10 mouse cellular contexts compared by ENCODE assay signal in the genomic region with DNA sequence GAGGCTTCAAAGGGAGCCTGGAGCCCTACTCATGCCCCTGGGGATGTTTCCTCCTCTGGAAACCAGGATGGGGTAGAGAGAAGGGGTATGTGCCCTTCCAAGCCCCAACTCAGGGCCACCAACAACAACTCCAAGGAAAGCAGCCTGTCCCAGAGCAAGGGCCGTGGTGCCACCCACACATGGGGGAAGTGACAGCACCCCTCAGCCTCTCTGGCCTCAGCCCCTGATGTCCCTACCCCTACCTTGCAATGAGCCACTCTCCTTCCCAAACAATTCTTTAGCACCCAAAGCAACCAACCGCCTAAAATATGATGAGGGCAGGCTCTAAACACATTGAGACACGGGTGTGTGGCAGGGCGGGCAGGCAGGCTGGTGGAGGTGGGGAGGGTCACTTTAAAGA. TPM values are rescaled to one million over a fixed set of nuclear protein-coding genes. Genes with fewer than 3 reads are reported as not detected.
A peak's percentile ranks its signal among the peaks of the same experiment; 100 is the strongest.
DNase-seq lines count a peak whose midpoint lies in the region; ATAC-seq and TF ChIP-seq lines count a peak whose summit lies in the region.
"Had no signal": no experiment of that assay in that cellular context is flagged by ENCODE, and none has a peak within 500 bp of the region (broad histone marks: within the 10 kb centered on the region; RNA-seq: fewer than 3 reads in every experiment).

No protein-coding gene starts in this region.

- no peak for TF ChIP-seq EP300 in heart, adult 2 months (IDR thresholded peaks at IDR 0.05; ENCODE audit: insufficient read depth, low read depth, low read length)

- H3K79me2 ChIP-seq in heart, adult 2 months (replicated peaks; ENCODE audit: control insufficient read depth, insufficient read depth, low read length): no peaks in the 10 kb centered on the region
- no peaks in the 10 kb centered on the region for H3K79me2 ChIP-seq in C2C12 (ENCODE audit: control insufficient read depth, insufficient read depth)

- no peak for TF ChIP-seq CTCF in heart, adult 2 months (IDR thresholded peaks at IDR 0.05)
- no peak for TF ChIP-seq CTCF in C2C12 (IDR thresholded peaks at IDR 0.05; ENCODE audit: control insufficient read depth, insufficient read depth, insufficient read length)

- no peak overlapping the region for H3K4me3 ChIP-seq in heart, adult 2 months
- peak overlapping the region; percentile 28 for H3K4me3 ChIP-seq in C2C12 (ENCODE audit: insufficient read depth, poor library complexity, severe bottlenecking)
- no peak overlapping the region; the same call in 1 of the 2 replicates for H3K4me3 ChIP-seq in heart, embryonic 16.5 days (ENCODE audit: low read length)
- no peak overlapping the region; the same call in 1 of the 2 replicates for H3K4me3 ChIP-seq in liver, embryonic 13.5 days (replicated peaks)

- H3K79me3 ChIP-seq in C2C12 (ENCODE audit: low read depth): no peaks in the 10 kb centered on the region

- no peak overlapping the region for H3ac ChIP-seq in C2C12 (ENCODE audit: control insufficient read depth, insufficient read length, low read depth)

- 59% methylated on average over 4 of the region's 4 CpGs for WGBS in heart, adult 2 months
- 47% methylated on average over 4 of the region's 4 CpGs for WGBS in heart, embryonic 16.5 days
- 56% methylated on average over 4 of the region's 4 CpGs for WGBS in liver, embryonic 13.5 days (ENCODE audit: insufficient replicate concordance)

- no peak for DNase-seq in heart, adult 2 months
- no peak for DNase-seq in heart, adult 8-10 months (ENCODE audit: low spot score)
- DNase-seq in liver, embryonic 13.5 days: no peak
- DNase-seq in spleen, postnatal 36 days (ENCODE audit: low spot score in 2 of 2): no peak
- no peak for DNase-seq in urinary bladder, postnatal 4 days (ENCODE audit: low spot score in 2 of 2)
- no peak for DNase-seq in ovary, postnatal 36 days (ENCODE audit: low spot score)
- DNase-seq: B cell, adult 2 months had no signal

- peak overlapping the region; percentile 38 for H3K9ac ChIP-seq in heart, adult 2 months (ENCODE audit: low read depth, low read length)
- no peak overlapping the region for H3K9ac ChIP-seq in heart, embryonic 16.5 days (ENCODE audit: low read length)
- no peak overlapping the region for H3K9ac ChIP-seq in liver, embryonic 13.5 days

- H3K9me3 ChIP-seq in heart, embryonic 16.5 days (replicated peaks; ENCODE audit: control insufficient read depth, low read length): no peaks in the 10 kb centered on the region
- H3K9me3 ChIP-seq in liver, embryonic 13.5 days (replicated peaks): no peaks in the 10 kb centered on the region
- H3K9me3 ChIP-seq: liver, embryonic 15.5 days had no signal

- H3K27ac ChIP-seq in heart, adult 2 months: no peak overlapping the region; the same call in none of the 2 replicates
- no peak overlapping the region for H3K27ac ChIP-seq in heart, embryonic 16.5 days (ENCODE audit: low read length)
- no peak overlapping the region for H3K27ac ChIP-seq in liver, embryonic 13.5 days
- H3K27ac ChIP-seq: liver, embryonic 15.5 days had no signal

- no peak for ATAC-seq in heart, embryonic 16.5 days (replicated peaks; ENCODE audit: extremely low read depth, insufficient read depth, low FRiP score)
- ATAC-seq in liver, embryonic 13.5 days (ENCODE audit: low read depth): no peak

- no peak for TF ChIP-seq POLR2A in heart, adult 2 months (IDR thresholded peaks at IDR 0.05; ENCODE audit: insufficient read depth, low read depth, low read length)

- H3K27me3 ChIP-seq in heart, adult 2 months (ENCODE audit: control insufficient read depth, insufficient read depth, low read length): no peaks in the 10 kb centered on the region
- H3K27me3 ChIP-seq in C2C12 (ENCODE audit: control insufficient read depth, insufficient read depth, insufficient read length): no peaks in the 10 kb centered on the region
- no peaks in the 10 kb centered on the region for H3K27me3 ChIP-seq in heart, embryonic 16.5 days (ENCODE audit: control insufficient read depth, insufficient read depth, low read length)
- H3K27me3 ChIP-seq in liver, embryonic 13.5 days: peaks cover 46% of the 10 kb centered on the region

- peak overlapping the region; percentile 67; the same call in 1 of the 2 replicates for H3K4me2 ChIP-seq in heart, embryonic 16.5 days (ENCODE audit: low read depth, low read length)
- H3K4me2 ChIP-seq in liver, embryonic 13.5 days: peak overlapping the region; percentile 66; the same call in 1 of the 2 replicates

- H3K4me1 ChIP-seq in heart, adult 2 months (ENCODE audit: control insufficient read depth, insufficient read depth, low read length): peaks cover 14% of the 10 kb centered on the region
- peaks cover 46% of the 10 kb centered on the region for H3K4me1 ChIP-seq in heart, embryonic 16.5 days (ENCODE audit: control insufficient read depth, insufficient read depth, low read length)
- peaks cover 84% of the 10 kb centered on the region for H3K4me1 ChIP-seq in liver, embryonic 13.5 days (replicated peaks)

- no peaks in the 10 kb centered on the region for H3K36me3 ChIP-seq in heart, adult 2 months (ENCODE audit: control insufficient read depth, insufficient read depth, low read length)
- peaks cover 8% of the 10 kb centered on the region for H3K36me3 ChIP-seq in C2C12 (ENCODE audit: control insufficient read depth, insufficient read depth)
- H3K36me3 ChIP-seq in heart, embryonic 16.5 days (ENCODE audit: control insufficient read depth, insufficient read depth): peaks cover 2% of the 10 kb centered on the region; the same call in 1 of the 2 replicates
- peaks cover 58% of the 10 kb centered on the region for H3K36me3 ChIP-seq in liver, embryonic 13.5 days

- intact Hi-C loops in heart, adult 2 months (cut with DNase I): no loop called here

TF ChIP-seq in C2C12, 6 proteins besides CTCF, POLR2A, EP300 and RAD21:
- TF ChIP-seq MYOG (IDR thresholded peaks at IDR 0.05; ENCODE audit: control insufficient read depth, extremely low read depth, insufficient read length) (no peak), FOSL1 (IDR thresholded peaks at IDR 0.05; ENCODE audit: insufficient read depth, low read length, poor library complexity, severe bottlenecking) (no peak), USF1 (IDR thresholded peaks at IDR 0.05; ENCODE audit: low read depth) (no peak), MAX (IDR thresholded peaks at IDR 0.05) (no peak)

RNA-seq across cellular contexts. Expression of a gene that starts 6.1 kb away (rescaled TPM):
- total RNA-seq in heart, adult 2 months (2021): 10 to 100 TPM; 13.7 to 14.8 TPM
- polyA plus RNA-seq in heart, adult 2 months (2012; rRNA removed): 23.0 and 36.2 TPM in 2 replicates
- total RNA-seq in heart, adult 8-10 months (2022): 10 to 100 TPM in 3 of 4 experiments, 1 to 10 TPM in 1; 9.2 to 15.2 (median 14.8) TPM
- polyA plus RNA-seq in C2C12 (2012; fragmentation: generic; extraction: Trizol): 6.7 TPM
- polyA plus RNA-seq in heart, embryonic 16.5 days (2015; fragmentation: Nextera tagmentation; extraction: Ambion mirVana): 28.9 and 33.7 TPM in 2 replicates
- polyA plus RNA-seq in liver, embryonic 13.5 days (2015; fragmentation: Nextera tagmentation; extraction: Ambion mirVana): 9.3 and 9.8 TPM in 2 replicates

RNA-seq across cellular contexts. Expression of a gene that starts 12.8 kb away (rescaled TPM):
- total RNA-seq in heart, adult 2 months (2021): 10 to 100 TPM; 55.9 to 69.5 TPM
- 142 and 198 TPM in 2 replicates for polyA plus RNA-seq in heart, adult 2 months (2012; rRNA removed)
- 10 to 100 TPM; 65.4 to 71.4 (median 68.7) TPM for total RNA-seq in heart, adult 8-10 months (2022)
- polyA plus RNA-seq in C2C12 (2012; fragmentation: generic; extraction: Trizol): 124 TPM
- polyA plus RNA-seq in heart, embryonic 16.5 days (2015; fragmentation: Nextera tagmentation; extraction: Ambion mirVana): 123 and 134 TPM in 2 replicates
- polyA plus RNA-seq in liver, embryonic 13.5 days (2015; fragmentation: Nextera tagmentation; extraction: Ambion mirVana): 94.5 and 95.3 TPM in 2 replicates

RNA-seq across cellular contexts. Expression of a gene that starts 31.8 kb away (rescaled TPM):
- 10 to 100 TPM; 81.9 to 98.6 TPM for total RNA-seq in heart, adult 2 months (2021)
- polyA plus RNA-seq in heart, adult 2 months (2012; rRNA removed): 57.2 TPM in 2 replicates
- 10 to 100 TPM; 72.2 to 85.6 (median 78.5) TPM for total RNA-seq in heart, adult 8-10 months (2022)
- 115 TPM for polyA plus RNA-seq in C2C12 (2012; fragmentation: generic; extraction: Trizol)
- polyA plus RNA-seq in heart, embryonic 16.5 days (2015; fragmentation: Nextera tagmentation; extraction: Ambion mirVana): 88.2 and 98.8 TPM in 2 replicates
- polyA plus RNA-seq in liver, embryonic 13.5 days (2015; fragmentation: Nextera tagmentation; extraction: Ambion mirVana): 66.7 and 68.0 TPM in 2 replicates

RNA-seq across cellular contexts. Expression of a gene that starts 31.9 kb away (rescaled TPM):
- 100 to 1,000 TPM; 545 to 681 TPM for total RNA-seq in heart, adult 2 months (2021)
- 823 and 843 TPM in 2 replicates for polyA plus RNA-seq in heart, adult 2 months (2012; rRNA removed)
- 100 to 1,000 TPM; 675 to 794 (median 735) TPM for total RNA-seq in heart, adult 8-10 months (2022)
- 44.0 TPM for polyA plus RNA-seq in C2C12 (2012; fragmentation: generic; extraction: Trizol)
- polyA plus RNA-seq in heart, embryonic 16.5 days (2015; fragmentation: Nextera tagmentation; extraction: Ambion mirVana): 194 and 209 TPM in 2 replicates
- 51.4 and 51.5 TPM in 2 replicates for polyA plus RNA-seq in liver, embryonic 13.5 days (2015; fragmentation: Nextera tagmentation; extraction: Ambion mirVana)

RNA-seq across cellular contexts. Expression of a gene that starts 47.9 kb away (rescaled TPM):
- 1 to 10 TPM; 5.0 to 5.7 TPM for total RNA-seq in heart, adult 2 months (2021)
- 5.2 and 6.4 TPM in 2 replicates for polyA plus RNA-seq in heart, adult 2 months (2012; rRNA removed)
- 1 to 10 TPM; 3.0 to 5.7 (median 4.4) TPM for total RNA-seq in heart, adult 8-10 months (2022)
- polyA plus RNA-seq in C2C12 (2012; fragmentation: generic; extraction: Trizol): 28.1 TPM
- 17.4 and 19.8 TPM in 2 replicates for polyA plus RNA-seq in heart, embryonic 16.5 days (2015; fragmentation: Nextera tagmentation; extraction: Ambion mirVana)
- polyA plus RNA-seq in liver, embryonic 13.5 days (2015; fragmentation: Nextera tagmentation; extraction: Ambion mirVana): 3.5 TPM in 2 replicates
